Mouse (Mus musculus) fat pad, adult 2 months (tissue): Measurements from ENCODE around the gene Phf3.
"Not testable (repeated sequence)": the region's sequence is repeated elsewhere in the genome, so short reads cannot be mapped to it uniquely, and the experiment has no call there.

Experiments
- DNase-seq: peaks from one replicate; pipeline ENCODE4 v3.0.0-alpha.2; 2011; ENCODE audit warnings: low read depth, low spot score; ENCODE audit errors: extremely low read depth

Gene Phf3

GRCm38 (mm10) chr1:30772851-30773250, 100.9 kb downstream of the Phf3 start:
- DNase-seq: no peak

- DNase-seq: no peak
Observed at GRCm38 (mm10) chr1:30771772-30772171, 101.9 kb downstream of the Phf3 start.

- not testable (repeated sequence) for DNase-seq
Observed at GRCm38 (mm10) chr1:30770599-30770998, 103.1 kb downstream of the Phf3 start.

GRCm38 (mm10) chr1:30756794-30757193, 116.9 kb downstream of the Phf3 start:
- DNase-seq: no peak

GRCm38 (mm10) chr1:30755453-30756224, 118.1 kb downstream of the Phf3 start:
- no peak for DNase-seq
